Mouse (Mus musculus) urinary bladder, postnatal 25 days (tissue): ENCODE data around the gene Apoa2.

Experiments
- DNase-seq: peaks from one replicate; pipeline ENCODE4 v3.0.0; 2022; ENCODE audit warnings: low spot score

The Apoa2 gene

DNA sequence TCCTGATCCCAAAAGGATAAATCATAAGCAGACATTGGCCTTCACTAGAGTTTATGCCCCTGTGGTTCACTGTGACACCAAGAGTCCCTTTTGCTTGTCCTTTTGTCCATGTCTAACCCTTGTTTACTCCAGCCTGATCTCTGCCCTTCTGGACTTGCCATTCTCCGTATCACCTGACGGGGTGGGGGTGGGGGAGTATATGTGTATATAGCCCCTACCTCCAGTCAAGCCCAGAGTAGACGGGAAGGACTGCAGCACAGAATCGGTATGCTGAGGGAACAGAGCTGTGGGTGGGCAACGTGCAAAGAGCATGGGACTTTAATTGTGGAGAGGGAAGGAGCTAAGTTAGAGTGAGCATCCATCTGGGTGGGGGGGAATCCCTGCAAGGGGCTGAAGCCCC, at the start of gene Apoa2:
Apoa2 (plus strand) TSS at position 198 of the 400 bp plus-strand sequence.
- no peak for DNase-seq

DNA sequence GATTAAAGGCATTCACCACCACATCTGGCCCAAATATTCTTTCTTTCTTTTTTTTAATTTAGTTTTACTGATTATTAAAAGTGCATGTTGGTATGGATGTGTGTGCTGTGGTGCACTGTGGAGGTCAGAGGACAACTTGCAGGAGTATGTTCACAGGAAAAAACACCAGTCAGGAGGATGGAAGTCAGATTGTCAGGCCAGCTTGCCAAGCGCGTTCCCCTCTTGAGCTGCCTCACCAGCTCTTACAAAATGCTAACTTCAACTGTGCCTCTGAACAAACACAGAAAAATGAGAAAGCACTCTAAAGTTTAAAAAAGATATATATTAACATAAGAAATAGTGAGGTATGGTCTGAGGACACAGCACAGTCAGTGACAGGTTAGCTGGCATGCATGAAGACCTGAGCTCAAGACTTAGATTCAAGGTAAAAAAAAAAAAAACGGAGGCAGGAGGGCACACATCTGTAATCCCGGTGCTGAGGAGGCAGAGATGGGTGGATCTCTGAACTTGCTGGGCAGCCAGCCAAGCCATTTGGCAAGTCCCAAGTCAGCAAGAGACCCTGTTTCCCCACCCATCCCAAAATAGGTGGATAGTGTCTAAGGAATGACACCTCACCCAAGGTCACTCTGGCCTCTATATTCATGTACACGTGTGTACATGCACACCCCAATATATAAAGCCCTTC, 45.2 kb upstream of the Apoa2 start:
- DNase-seq = no peak

DNA sequence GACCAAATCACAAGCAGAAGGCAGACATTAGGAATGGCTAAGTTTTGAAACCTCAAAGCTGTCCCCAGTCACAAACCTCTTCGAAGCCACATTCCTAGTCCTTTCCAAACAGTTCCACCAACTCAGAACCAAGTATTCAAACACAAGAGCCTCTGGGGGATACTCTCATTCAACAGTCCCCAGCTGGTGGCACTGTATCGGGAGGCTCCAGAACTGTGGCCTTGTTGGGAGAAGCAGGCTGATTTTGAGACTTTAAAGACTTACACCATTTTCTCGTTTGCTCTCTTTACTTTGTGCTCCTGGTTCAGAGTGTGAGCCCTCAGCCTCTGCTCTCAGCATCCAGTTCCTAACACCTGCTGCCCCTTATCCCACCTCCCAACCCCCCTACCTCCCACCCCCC, 41.8 kb upstream of the Apoa2 start:
- DNase-seq = no peak

DNA sequence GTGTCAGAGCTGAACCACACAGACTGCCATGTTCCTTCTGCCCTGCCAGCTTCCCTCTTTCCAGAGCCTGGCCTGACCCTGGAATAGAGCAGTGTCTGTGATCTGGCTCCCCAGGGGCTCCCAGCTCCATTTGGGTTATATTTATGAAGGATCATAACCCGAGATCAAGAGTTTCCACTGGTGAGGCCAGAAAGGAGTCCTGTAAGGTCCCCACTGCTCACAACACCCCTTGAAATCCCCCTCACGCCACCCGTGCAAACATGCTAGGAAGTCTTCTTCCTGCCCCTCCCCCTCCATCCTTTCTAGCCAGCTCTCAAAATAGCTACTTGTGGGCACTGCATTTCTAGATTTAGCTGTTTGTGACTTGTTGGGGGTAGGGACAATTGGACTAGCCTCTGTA, 41.2 kb upstream of the Apoa2 start:
- DNase-seq = no peak

DNA sequence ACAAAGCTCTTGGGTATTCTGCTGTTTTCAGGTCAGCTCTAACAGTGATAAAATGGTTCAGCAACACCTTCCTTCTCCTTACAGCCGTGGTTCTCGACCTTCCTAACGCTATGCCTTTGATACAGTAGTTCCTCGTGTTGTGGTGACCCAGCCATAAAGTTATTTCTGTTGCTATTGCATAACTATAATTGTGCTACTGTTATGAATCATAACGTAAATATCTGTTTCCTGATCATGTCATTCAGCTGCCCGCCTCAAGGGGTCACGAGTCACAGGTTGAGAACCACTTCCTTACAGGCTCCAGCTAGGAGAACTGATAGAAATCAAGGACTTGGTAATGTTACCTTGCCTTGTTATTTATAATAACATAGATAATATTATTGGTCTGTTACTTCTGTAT, 40.5 kb upstream of the Apoa2 start:
- DNase-seq = peak; percentile 51

DNA sequence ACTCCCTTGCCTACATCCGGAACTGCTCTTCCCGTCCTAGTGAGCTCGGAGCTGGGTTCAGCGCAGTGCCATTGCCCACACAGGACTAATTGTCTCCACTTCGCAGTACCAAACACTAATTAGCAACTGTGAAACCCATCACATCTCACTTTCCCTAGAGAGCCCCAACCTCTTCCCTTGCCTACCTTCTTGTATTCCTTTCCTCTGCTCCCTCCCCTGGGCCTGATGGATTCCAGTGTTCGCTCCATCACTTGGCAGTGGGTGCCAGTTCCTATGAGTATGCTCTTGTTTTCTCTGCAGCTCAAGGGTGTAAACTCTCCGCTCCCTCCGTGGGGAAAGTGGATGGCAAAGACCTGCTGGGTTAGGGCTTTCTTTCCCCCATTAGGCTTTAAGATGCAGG, 39.2 kb upstream of the Apoa2 start:
- no peak for DNase-seq

DNA sequence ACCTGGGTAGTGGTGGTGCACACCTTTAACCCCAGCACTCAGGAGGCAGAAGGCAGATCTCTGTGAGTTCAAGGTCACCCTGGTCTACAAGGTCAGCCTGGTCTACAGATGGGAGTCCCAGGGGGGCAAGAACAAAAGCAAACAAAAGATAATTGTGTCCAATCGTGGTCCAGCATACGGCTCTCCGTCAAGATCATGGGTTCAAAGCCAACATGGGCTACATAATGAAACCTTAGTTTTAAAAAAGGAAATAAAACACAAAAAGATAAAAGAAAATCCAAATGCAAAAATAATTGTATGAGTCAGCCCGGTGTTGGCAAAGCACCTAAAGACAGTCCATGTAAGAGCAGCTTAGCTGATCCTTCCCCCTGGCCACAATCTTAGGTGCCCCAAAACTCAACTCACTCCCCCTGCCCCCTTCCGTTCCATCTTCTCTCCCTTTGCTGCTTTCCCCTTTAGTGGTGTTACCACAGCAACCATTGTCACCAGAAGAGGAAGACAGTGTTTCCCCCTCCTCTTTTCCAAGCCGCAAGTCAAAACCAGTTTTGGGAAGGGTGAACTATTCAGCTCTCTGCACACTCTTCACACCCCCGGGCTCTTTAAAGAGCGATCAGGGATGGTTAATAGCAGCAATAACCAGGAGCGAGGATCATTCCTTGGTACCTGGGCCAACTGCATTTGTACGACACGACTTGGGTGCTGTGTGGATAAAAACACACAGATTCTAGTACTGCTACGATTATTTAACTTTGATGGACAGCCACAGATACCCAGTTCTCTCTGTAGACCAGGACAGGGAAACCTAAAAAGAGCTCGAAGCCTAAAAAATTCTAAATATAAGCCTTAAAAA, 36.8 kb upstream of the Apoa2 start:
- DNase-seq = no peak

DNA sequence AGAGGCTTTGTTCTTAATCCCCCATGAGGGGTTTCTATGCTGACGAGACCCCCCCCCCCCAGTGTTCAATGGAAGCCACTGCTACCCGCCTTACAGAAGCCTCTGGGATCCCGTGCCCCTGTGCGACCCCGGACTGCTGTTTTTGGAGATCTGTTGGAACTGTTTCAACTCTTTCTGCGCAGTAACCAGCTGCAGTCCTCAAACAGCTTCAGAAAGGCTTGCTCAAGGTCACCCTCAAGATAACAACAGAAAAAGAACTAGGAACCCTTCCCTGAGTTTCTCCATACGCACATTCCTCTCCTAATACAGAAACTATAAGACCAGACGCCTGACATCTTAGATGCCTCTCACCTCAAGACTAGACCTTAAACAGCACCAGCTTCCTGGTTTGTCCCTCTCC, 35.8 kb upstream of the Apoa2 start:
- DNase-seq = no peak

DNA sequence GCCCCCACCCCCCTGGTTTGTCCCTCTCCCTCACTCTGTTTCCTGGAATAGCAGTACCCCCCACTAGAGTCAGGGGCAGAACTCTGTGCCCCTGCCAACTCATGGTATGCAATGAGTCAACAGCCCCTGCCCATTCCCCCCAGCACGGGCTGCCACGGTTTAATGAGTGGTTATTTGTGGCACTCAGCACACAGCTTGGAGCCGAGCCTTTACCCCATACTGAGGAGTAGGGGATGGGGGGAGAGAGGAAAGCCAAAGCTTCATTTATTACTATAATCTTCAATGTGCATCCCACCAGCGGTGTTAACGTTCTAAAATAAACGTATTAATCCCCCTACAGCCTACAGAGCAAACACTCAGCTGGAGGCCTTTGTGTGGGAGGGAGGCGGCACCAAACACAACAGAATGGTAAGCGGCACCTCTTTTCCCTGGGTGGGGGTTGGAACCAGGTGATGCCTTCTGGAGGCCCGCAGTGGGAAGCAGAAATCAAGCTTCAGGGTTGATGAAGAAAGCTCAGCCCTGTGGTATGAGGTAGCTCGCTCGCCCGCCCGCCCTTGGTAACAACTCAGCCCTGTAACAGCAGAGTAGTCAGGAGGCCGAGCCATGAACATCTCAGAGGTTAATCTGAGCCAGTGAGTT, 35.3 kb upstream of the Apoa2 start:
- no peak for DNase-seq

DNA sequence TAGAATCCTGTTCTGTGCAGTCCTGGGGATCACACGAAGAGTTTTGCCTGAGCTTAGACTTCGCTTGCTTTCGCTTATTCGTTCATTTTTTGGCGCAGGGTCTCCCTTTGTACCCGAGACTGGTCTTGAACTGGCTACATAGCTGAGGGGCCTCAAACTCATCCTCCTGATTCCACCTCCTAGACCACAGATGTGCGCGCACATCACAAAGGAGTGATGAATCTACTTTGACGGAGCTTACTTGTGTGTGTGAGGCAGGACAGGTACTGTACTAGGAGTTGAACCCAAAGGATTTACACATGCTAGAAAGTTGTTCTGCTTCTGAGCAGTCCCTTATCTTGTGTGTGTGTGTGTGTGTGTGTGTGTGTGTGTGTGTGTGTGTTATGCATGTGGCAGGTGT, 34.0 kb upstream of the Apoa2 start:
- no peak for DNase-seq

DNA sequence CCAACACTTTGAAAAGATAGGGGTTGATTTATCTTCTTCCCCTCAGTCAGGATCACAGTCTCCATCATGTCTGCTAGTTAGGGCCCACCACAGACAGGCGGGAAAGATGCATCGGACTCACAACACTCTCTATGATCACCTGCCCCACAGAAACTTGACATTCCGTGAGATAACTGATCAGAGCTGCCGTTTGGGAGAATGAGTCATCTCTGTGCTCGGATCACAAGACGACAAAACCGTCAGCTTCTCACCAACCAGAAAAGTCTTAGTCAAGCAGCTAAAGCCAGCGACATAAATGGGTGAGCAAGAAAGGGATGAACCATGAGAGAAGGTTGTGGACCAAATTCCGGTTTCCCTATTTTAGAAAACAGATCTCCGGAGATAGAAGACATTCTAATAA, 32.6 kb upstream of the Apoa2 start:
- no peak for DNase-seq

DNA sequence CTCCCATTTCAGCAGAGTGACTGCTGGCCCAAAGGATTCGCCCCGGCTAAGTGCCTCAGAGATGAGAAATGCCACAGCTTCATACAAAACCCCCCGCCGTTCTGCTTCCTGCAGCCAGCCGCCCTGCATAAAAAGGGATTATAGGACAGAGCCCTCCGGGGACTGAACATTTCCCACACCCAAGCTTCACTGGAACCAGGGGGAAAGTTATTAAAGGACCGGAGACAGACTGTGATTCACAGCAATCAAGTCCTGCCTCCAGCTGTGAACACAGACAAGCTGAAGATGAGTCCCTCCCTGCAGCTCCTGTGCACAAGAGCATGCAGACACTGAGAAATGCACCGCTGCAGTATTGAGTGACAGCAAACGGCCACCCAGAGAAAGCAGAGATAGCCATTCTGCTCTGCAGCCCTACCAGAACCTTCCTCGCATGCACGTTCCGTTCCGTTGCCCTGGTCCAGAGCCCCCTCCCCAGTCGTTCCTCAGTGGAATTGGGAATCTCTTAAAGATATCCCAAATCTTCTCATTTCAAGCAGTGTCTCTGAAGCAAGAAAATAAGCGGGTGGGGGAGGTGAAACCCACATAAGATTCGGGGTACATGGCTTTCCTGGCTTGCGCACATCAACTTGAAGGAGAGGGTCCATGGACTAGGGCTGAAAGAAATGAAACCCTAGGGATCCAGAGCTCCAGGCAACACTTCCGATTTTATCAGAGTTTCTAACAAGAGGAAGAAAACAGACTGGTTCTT, 31.6 kb upstream of the Apoa2 start:
- DNase-seq = no peak

DNA sequence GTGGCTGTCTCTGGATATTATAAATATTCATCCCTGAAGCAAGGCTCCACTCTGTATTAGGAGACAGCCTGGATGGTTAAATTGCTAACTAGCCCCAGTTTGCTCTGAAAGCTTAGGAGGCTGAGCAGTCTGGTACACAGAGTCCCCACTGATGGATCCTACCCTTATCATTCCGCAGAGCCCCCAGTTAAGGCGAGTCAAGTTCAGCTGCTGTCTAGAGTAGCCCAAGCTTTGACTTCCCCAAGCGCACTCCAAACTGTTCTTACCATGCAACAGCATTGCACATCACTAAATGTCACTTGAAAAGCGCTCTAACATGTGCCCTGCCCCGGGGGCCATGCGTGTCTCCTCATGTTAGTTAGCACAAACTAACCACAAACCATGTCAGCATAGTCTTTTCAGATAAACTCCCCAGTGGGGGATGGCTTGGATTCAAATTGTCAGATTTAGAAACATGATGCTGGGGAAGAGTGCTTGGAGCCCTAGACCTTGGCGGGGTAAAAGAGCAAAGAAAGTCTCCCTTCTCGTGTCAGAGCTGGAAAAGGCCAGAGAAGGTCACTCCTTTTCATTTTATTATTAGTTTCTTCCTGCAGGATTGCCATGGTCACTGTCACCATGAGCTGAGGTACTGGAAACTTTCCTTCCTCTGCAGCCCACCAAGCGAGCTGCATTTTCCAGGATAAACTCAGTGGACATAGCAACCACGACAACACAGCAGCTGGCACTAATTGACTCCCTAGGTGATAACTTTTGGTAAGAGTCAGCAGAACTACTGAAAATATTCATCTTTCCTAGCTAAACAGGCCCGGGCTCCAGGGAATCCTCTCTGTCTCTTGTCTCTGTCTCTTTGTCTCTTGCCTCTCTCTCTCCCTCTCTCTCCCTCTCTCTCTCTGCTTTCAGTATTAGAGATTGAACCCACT, 30.7 kb upstream of the Apoa2 start:
- no peak for DNase-seq

DNA sequence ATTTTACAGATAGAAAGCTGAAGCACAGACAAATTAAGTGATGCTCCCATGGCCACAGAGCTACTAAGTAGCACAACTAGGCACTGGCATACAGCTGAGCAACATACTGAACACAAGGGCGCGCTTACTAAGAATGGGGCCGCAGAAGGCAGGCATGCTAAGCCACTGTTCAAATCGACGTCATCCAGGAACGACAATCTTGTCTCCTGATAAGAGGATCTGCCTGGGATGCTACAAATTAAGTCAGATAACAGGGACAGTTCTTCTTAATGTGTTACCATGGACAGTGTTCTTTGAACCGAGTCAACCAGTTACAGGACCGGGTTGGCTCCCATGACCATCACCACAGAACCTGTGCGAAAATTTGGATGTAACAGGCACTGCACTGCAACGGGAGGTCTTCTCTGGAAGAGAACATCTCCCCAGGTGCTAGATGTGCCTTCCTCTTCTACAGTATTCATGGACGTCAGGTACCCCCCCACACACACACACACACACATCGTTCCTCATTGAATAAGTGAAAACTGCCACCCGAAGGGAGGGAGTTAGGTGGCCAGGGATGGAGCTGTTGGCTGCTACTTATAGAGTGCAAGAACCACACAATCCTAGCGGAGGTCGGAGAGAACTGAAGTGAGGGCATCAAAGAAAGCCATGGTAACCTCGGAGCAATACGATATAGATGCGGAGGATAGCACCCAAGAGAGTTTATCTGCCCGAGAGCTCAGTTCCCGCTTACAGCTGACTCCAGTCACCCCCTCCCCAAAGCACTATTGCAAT, 29.6 kb upstream of the Apoa2 start:
- DNase-seq = no peak

DNA sequence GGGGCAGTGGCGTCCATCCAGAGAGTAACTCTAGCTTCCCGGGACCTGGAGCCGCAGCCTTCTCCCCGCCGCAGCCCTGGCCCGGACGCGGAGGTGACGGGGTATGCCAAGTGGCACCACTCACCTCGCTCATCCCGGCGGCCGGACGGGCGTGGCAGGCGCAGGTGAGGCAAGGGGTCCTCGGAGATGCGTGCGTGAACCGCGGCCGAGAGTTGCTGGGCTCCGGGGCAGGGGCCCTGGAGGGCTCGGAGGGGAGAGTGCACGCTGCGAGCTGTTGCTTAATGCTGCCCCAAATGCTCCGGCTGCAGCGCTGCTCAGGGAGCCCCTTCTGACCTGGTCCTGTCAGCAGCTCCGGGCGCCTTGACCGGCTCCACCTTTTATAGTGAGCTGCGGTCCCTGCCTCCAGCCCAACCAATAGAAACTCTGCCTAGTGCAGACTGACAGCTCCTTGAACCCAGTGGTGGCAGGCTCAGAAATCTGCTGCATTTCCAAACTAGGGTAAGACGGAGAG, 28.9 kb upstream of the Apoa2 start, which contains the start of gene Pcp4l1:
Pcp4l1 (minus strand) TSS at position 382 of the 511 bp plus-strand sequence.
- peak; percentile 15 for DNase-seq

DNA sequence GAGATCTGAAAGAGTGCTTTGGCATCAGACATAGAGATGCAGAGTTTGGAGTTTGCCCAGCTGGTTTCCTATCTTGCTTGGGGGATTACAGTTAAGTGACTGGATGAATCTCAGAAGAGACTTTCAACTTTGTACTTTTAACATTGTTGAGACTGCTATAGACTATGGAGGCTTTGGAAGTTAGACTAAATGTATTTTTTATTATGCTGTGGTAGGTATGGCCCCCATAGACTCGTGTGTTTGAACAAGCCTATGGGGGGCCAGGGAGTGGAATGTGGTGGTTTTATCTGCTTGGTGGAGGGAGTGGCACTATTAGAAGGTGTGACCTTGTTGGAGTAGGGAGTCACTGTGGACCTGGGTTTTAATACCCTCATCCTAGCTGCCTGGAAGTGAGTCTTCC, 25.3 kb upstream of the Apoa2 start:
- DNase-seq = no peak

DNA sequence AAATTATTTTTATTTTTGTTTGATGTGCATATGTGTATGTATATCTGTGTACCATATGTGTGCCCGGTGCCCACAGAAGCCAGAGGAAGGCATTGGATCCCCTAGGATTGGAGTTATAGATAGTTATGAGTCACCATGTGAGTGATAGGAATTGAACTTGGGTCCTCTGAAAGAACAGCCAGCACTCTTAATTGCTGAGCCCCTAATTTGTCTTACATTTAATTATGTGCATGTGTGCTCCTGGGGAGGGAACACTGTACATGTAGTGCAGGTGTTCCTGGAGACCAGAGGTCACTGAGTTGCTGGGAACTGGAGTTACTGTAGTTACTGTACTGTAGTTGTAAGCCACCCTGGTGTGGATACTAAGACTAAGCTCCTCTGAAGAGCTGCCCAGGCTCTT, 24.1 kb upstream of the Apoa2 start:
- no peak for DNase-seq

DNA sequence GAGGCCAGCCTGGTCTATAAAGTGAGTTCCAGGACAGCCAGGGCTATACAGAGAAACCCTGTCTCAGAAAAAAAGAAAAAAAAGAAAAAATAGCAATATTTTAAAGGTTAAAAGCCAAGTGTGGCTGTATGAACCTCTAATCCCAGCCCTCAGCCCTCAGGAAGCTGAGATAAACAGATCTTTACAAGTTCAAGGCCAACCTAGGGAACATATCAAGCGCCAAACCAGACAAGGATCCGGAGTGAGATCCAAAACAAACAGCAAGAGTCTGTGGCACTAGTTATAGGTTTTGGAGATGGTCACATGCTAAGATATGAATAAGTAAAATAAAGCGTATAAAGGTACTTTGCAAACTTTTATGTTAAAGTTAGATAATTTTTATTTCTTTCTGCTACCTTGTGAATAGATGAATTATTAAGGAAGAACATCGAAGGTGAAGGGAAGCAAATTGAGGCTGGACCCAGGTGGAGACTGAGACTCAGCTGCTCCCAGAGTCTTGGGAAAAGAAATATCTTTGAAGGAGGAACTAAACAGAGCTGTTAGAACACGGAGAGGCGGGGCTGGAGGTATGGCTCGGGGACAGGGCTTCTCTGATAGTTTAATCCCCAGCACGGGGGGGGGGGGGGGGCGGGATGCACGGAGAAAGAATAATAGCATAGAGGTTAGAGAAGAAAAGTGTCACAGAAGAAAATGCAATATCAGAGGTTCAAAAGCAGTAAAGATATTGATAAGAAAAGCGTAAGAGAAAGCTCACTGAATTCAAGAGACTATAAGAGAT, 21.2 kb upstream of the Apoa2 start:
- no peak for DNase-seq

DNA sequence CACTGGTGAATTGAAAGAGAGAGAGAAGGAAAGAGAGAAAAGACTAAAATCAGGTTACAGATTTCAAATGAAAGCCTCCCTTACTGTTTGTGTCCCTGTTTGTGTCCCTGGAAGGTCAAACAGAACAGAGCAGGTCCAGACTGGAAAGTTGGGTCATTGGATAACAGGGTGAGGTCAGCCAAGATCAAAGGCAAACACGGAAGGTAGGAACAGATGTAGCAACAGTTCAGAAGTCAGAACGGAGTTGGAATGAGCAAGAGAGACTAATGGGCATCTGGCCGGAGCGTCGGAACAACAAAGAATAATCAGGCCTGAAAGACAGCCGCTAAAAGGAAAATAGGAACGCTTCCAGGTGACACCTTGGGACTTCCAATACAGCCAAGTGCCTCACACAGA, 20.6 kb upstream of the Apoa2 start:
- no peak for DNase-seq
